Comparison of ENCODE assay signal across 8 mouse cellular contexts in genomic region chr13:36726951-36727778, GRCm38 (mm10). TPM values are rescaled to one million over a fixed set of nuclear protein-coding genes. Genes with fewer than 3 reads are reported as not detected.
DNase-seq lines count a peak whose midpoint lies in the region; ATAC-seq lines count a peak whose summit lies in the region.

No protein-coding gene starts in this region.

- WGBS in heart, embryonic 15.5 days = 2% methylated on average over 34 of the region's 34 CpGs

- H3K9me3 ChIP-seq in megakaryocyte, embryonic 14.5 days = peaks cover 7% of the 10 kb centered on the region; the same call in 1 of the 2 replicates
- no peaks in the 10 kb centered on the region for H3K9me3 ChIP-seq in heart, embryonic 15.5 days (replicated peaks)

- intact Hi-C loops in left cerebral cortex, postnatal 36 days (cut with DNase I) = loop anchor here (5.0 kb wide), 2 partner anchors 150 to 225 kb away; no protein-coding TSS in a partner anchor
- intact Hi-C loops in gastrocnemius, postnatal 36 days (cut with DNase I) = loop anchor here (10.0 kb wide), 1 partner anchor 442 kb away; no protein-coding TSS in a partner anchor

- H3K36me3 ChIP-seq in megakaryocyte, embryonic 14.5 days (replicated peaks; ENCODE audit: low read length) = no peaks in the 10 kb centered on the region
- H3K36me3 ChIP-seq in heart, embryonic 15.5 days = no peaks in the 10 kb centered on the region

- H3K9ac ChIP-seq in heart, embryonic 15.5 days = peak overlapping the region; percentile 29; the same call in 1 of the 2 replicates

- H3K27me3 ChIP-seq in megakaryocyte, embryonic 14.5 days (replicated peaks) = peaks cover 97% of the 10 kb centered on the region
- peaks cover 95% of the 10 kb centered on the region for H3K27me3 ChIP-seq in heart, embryonic 15.5 days

- H3K4me2 ChIP-seq in heart, embryonic 15.5 days = peak overlapping the region; percentile 67

- peak; percentile 92 to 95 for DNase-seq in cerebellum, postnatal 10 days
- DNase-seq in left cerebral cortex, postnatal 36 days (ENCODE audit: low spot score in 2 of 2) = peak; percentile 65 to 75
- peak; percentile 35 for DNase-seq in naive thymus-derived CD4-positive, alpha-beta T cell, adult 2 months (ENCODE audit: low read depth)
- DNase-seq in urinary bladder, postnatal 10 days (ENCODE audit: low spot score) = no peak
- no peak for DNase-seq in gastrocnemius, postnatal 36 days

- ATAC-seq in megakaryocyte, adult 5-6 weeks (ENCODE audit: poor library complexity, severe bottlenecking) = no peak
- no peak for ATAC-seq in heart, embryonic 15.5 days (replicated peaks; ENCODE audit: insufficient number of reproducible peaks, insufficient read depth, low FRiP score, low read depth)

- H3K4me1 ChIP-seq in megakaryocyte, embryonic 14.5 days = peaks cover 47% of the 10 kb centered on the region
- H3K4me1 ChIP-seq in heart, embryonic 15.5 days (replicated peaks) = peaks cover 37% of the 10 kb centered on the region

- peak overlapping the region; percentile 88 for H3K4me3 ChIP-seq in megakaryocyte, embryonic 14.5 days (replicated peaks)
- H3K4me3 ChIP-seq in heart, embryonic 15.5 days = peak overlapping the region; percentile 44

- no peak overlapping the region for H3K27ac ChIP-seq in heart, embryonic 15.5 days

RNA-seq across cellular contexts. Expression of gene Nrn1, which starts 7.8 kb away (rescaled TPM):
- 0.57 TPM in 1 of 2 replicates, not detected in the other for polyA plus RNA-seq in megakaryocyte, embryonic 14.5 days (2012; ENCODE audit: insufficient read depth, low replicate concordance)
- total RNA-seq in megakaryocyte, adult 5-6 weeks (2015) = not detected in 2 replicates
- total RNA-seq in megakaryocyte, adult 5-6 weeks (2017) = not detected in 2 replicates
- polyA plus RNA-seq in heart, embryonic 15.5 days (2015; fragmentation: Nextera tagmentation; extraction: Ambion mirVana) = 2.3 TPM in 2 replicates
- total RNA-seq in left cerebral cortex, postnatal 36 days (2021) = 100 to 1,000 TPM; 288 to 356 TPM
- total RNA-seq in gastrocnemius, postnatal 36 days (2021) = 1 to 10 TPM in 1 of 2 experiments, under 1 TPM in 1; 0.89 to 1.1 TPM

Comparison
In these comparisons a context has a peak if more than half of its experiments do, and no peak if none do; other contexts are left out.
1. DNase-seq: peak in cerebellum, postnatal 10 days (2 of 2), left cerebral cortex, postnatal 36 days (2 of 2) and naive thymus-derived CD4-positive, alpha-beta T cell, adult 2 months (single experiment); none in urinary bladder, postnatal 10 days (single experiment) and gastrocnemius, postnatal 36 days (0 of 2).
2. RNA of gene Nrn1, which starts 7.8 kb away (total RNA-seq): 288 to 356 TPM in left cerebral cortex, postnatal 36 days; 0.89 to 1.1 TPM in gastrocnemius, postnatal 36 days and not detected in megakaryocyte, adult 5-6 weeks; every median in the first group is over 100 times any median in the second.